Mouse (Mus musculus) kidney, adult 2 months (tissue): ENCODE results near the gene Serpine1. TPM values are rescaled to one million over a fixed set of nuclear protein-coding genes. Genes with fewer than 3 reads are reported as not detected.

Experiments
- DNase-seq: peaks from one replicate; pipeline ENCODE4 v3.0.0; 2021
- H3K27ac ChIP-seq: fragments of 200-500 bp; 2 replicates; pipeline ENCODE4 v1.5.1; 2012; ENCODE audit warnings: low read depth, low read length, control low read depth, inconsistent platforms; ENCODE audit not compliant: insufficient read depth
- H3K27me3 ChIP-seq: fragments of 200-500 bp; replicated peaks from 2 replicates; pipeline ENCODE4 v1.6.1; 2012; ENCODE audit warnings: mild to moderate bottlenecking, moderate library complexity, low read length, inconsistent platforms; ENCODE audit not compliant: control insufficient read depth, insufficient read depth
- H3K36me3 ChIP-seq: fragments of 200-500 bp; 2 replicates; pipeline ENCODE4 v1.6.1; 2012; ENCODE audit warnings: mild to moderate bottlenecking, moderate library complexity, low read length, inconsistent platforms; ENCODE audit not compliant: control insufficient read depth, insufficient read depth
- H3K4me1 ChIP-seq: fragments of 200-500 bp; 2 replicates; pipeline ENCODE4 v1.6.1; 2011; ENCODE audit warnings: low read length; ENCODE audit not compliant: control insufficient read depth, insufficient read depth
- H3K4me3 ChIP-seq: fragments of 200-500 bp; 2 replicates; pipeline ENCODE4 v1.5.1; 2011; ENCODE audit warnings: mild to moderate bottlenecking, low read depth, low read length, control low read depth; ENCODE audit not compliant: insufficient read depth
- CTCF ChIP-seq: fragments of 200-500 bp; conservative IDR thresholded peaks from 2 replicates; pipeline ENCODE4 v1.5.1; 2011; ENCODE audit warnings: low read depth, mild to moderate bottlenecking, control low read depth, low read length, moderate library complexity, mixed read lengths; ENCODE audit not compliant: insufficient read depth, insufficient read length
- POLR2A ChIP-seq: fragments of 200-500 bp; IDR thresholded peaks from one replicate; pipeline ENCODE4 v1.6.1; 2011; ENCODE audit warnings: low read depth, low read length, control low read depth
- WGBS: fragments of 180-500 bp; shearing (Covaris S2); methylation state at CpG from one replicate; pipeline ENCODE4 v1.1.7; 2018; 5-methylcytosine and 5-hydroxymethylcytosine counted together
- polyA plus RNA-seq: library from polyadenylated mRNA; depleted of rRNA; stranded (reverse); fragments of >200 nt; gene quantifications from 2 replicates; pipeline ENCODE4 v1.2.3, GENCODE M21; 2012

Serpine1 gene
- polyA plus RNA-seq, 1 experiment: 1.1 TPM

GRCm38 (mm10) chr5:137041442-137041841 is 30.6 kb downstream of the Serpine1 start:
- no peak for TF ChIP-seq CTCF
- no peak for TF ChIP-seq POLR2A
- H3K27ac ChIP-seq: no peak overlapping the region
- WGBS: 81% methylated on average over 10 of the region's 10 CpGs
- no peaks in the 10 kb centered on the region; the same call in 1 of the 2 replicates for H3K4me1 ChIP-seq
- peaks cover 2% of the 10 kb centered on the region for H3K36me3 ChIP-seq
- no peak for DNase-seq
- H3K27me3 ChIP-seq: no peaks in the 10 kb centered on the region
- no peak overlapping the region for H3K4me3 ChIP-seq

- H3K27ac ChIP-seq: no peak overlapping the region
- H3K27me3 ChIP-seq: no peaks in the 10 kb centered on the region
- TF ChIP-seq CTCF (no peak), POLR2A (no peak)
- H3K36me3 ChIP-seq: peaks cover 2% of the 10 kb centered on the region
- no peak overlapping the region for H3K4me3 ChIP-seq
- no peak for DNase-seq
- H3K4me1 ChIP-seq: no peaks in the 10 kb centered on the region
- WGBS: 94% methylated on average over 10 of the region's 10 CpGs
Measured at GRCm38 (mm10) chr5:137039453-137039852, 32.6 kb downstream of the Serpine1 start.

GRCm38 (mm10) chr5:137036211-137036610 is 35.9 kb downstream of the Serpine1 start:
- H3K4me3 ChIP-seq: no peak overlapping the region
- H3K36me3 ChIP-seq: no peaks in the 10 kb centered on the region
- no peak for DNase-seq
- no peak overlapping the region for H3K27ac ChIP-seq
- peaks cover 8% of the 10 kb centered on the region; the same call in 1 of the 2 replicates for H3K4me1 ChIP-seq
- 88% methylated on average over 13 of the region's 13 CpGs for WGBS
- no peak for TF ChIP-seq POLR2A
- TF ChIP-seq CTCF: no peak
- H3K27me3 ChIP-seq: no peaks in the 10 kb centered on the region; the same call in 1 of the 2 replicates

- no peaks in the 10 kb centered on the region for H3K36me3 ChIP-seq
- no peak for TF ChIP-seq CTCF
- no peak for TF ChIP-seq POLR2A
- WGBS: 2% methylated on average over 39 of the region's 49 CpGs
- no peak overlapping the region for H3K27ac ChIP-seq
- peak overlapping the region; percentile 42 for H3K4me3 ChIP-seq
- peak; percentile 94 for DNase-seq
- peaks cover 5% of the 10 kb centered on the region; the same call in 1 of the 2 replicates for H3K27me3 ChIP-seq
- H3K4me1 ChIP-seq: peaks cover 8% of the 10 kb centered on the region; the same call in 1 of the 2 replicates
Measured at GRCm38 (mm10) chr5:137032641-137033074, 39.4 kb downstream of the Serpine1 start.

- H3K27me3 ChIP-seq: peaks cover 5% of the 10 kb centered on the region; the same call in 1 of the 2 replicates
- 2% methylated on average over 32 of the region's 33 CpGs for WGBS
- no peak for DNase-seq
Measured at GRCm38 (mm10) chr5:137032033-137032421, 40.0 kb downstream of the Serpine1 start.

GRCm38 (mm10) chr5:137031076-137032032 is 40.7 kb downstream of the Serpine1 start:
- Histone ChIP-seq H3K36me3 (no peaks in the 10 kb centered on the region), H3K27me3 (peaks cover 5% of the 10 kb centered on the region), H3K4me1 (peaks cover 8% of the 10 kb centered on the region; the same call in 1 of the 2 replicates), H3K27ac (no peak overlapping the region), H3K4me3 (peak overlapping the region; percentile 42; the same call in 1 of the 2 replicates)
- peak; percentile 26 for DNase-seq
- WGBS: 1% methylated on average over 78 of the region's 78 CpGs
- TF ChIP-seq POLR2A (no peak), CTCF (no peak)

More at GRCm38 (mm10) chr5:137032033-137032421, 40.0 kb downstream of the Serpine1 start:
- no peak overlapping the region for H3K27ac ChIP-seq
- peak overlapping the region; percentile 42 for H3K4me3 ChIP-seq
- H3K4me1 ChIP-seq: peaks cover 8% of the 10 kb centered on the region; the same call in 1 of the 2 replicates
- TF ChIP-seq CTCF (no peak), POLR2A (no peak)
- no peaks in the 10 kb centered on the region for H3K36me3 ChIP-seq

- TF ChIP-seq CTCF (no peak), POLR2A (no peak)
- peaks cover 8% of the 10 kb centered on the region; the same call in 1 of the 2 replicates for H3K4me1 ChIP-seq
- H3K27ac ChIP-seq: no peak overlapping the region
- WGBS: 16% methylated on average over 22 of the region's 22 CpGs
- no peak overlapping the region for H3K4me3 ChIP-seq
- DNase-seq: no peak
- no peaks in the 10 kb centered on the region for H3K36me3 ChIP-seq
- H3K27me3 ChIP-seq: peaks cover 5% of the 10 kb centered on the region
Measured at GRCm38 (mm10) chr5:137030416-137030810, 41.7 kb downstream of the Serpine1 start.
